Mouse (Mus musculus) adrenal gland, postnatal 25 days (tissue): ENCODE results near the gene Gm20830. TPM values are rescaled to one million over a fixed set of nuclear protein-coding genes. Genes with fewer than 3 reads are reported as not detected.
"Not testable (repeated sequence)": the region's sequence is repeated elsewhere in the genome, so short reads cannot be mapped to it uniquely, and the experiment has no call there.

ENCODE experiments used
- DNase-seq: peaks from one replicate; pipeline ENCODE4 v3.0.0; 2021; ENCODE audit warnings: mixed read lengths
- long read RNA-seq: library from polyadenylated mRNA; stranded (forward); transcript quantifications from one replicate; pipeline ENCODE4 v2.0.0, GENCODE M21; 2021
- total RNA-seq: library from RNA; stranded (reverse); gene quantifications from 2 replicates; pipeline ENCODE4 v1.2.3, GENCODE M21; 2021

The Gm20830 gene
- total RNA-seq = not detected in 2 replicates
- long read RNA-seq = 0 reads

DNA sequence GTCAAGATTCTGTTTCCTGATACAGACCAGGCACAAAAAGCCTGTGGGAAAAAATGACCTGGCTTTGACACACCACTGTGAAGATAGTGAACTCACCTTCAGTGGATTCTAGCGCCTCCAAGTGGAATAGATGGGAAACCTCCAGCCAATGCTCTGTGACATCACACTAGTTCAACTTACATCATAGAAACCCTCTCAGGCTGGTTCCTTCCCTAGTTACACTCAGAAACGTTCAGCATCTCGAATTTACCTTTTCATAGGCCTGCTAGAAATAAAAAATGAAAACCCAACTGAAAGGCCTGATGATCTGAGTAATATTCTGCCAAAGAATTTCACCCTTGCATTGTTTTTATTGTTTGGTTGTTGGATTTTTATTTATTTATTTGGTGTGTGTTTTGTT lies at the start of gene Gm20830:
TSS of gene Gm20830 (minus strand) at position 101 of the 400 bp plus-strand sequence.
- DNase-seq = not testable (repeated sequence)

Other genes starting within 250 kb of the Gm20830 start
- gene Gm21719, start 235.4 kb downstream of the Gm20830 start, total RNA-seq = not detected in 2 replicates